Mouse (Mus musculus): ENCODE measurements at regions not wholly inside any gene's neighbourhood (a gene's known extent, or its start where the extent isn't known, plus 50 kb on each side); places are given as distances from the start of the nearest gene placed in this dataset.
"Not testable (repeated sequence)": the region's sequence is repeated elsewhere in the genome, so short reads cannot be mapped to it uniquely, and the experiment has no call there.

DNA sequence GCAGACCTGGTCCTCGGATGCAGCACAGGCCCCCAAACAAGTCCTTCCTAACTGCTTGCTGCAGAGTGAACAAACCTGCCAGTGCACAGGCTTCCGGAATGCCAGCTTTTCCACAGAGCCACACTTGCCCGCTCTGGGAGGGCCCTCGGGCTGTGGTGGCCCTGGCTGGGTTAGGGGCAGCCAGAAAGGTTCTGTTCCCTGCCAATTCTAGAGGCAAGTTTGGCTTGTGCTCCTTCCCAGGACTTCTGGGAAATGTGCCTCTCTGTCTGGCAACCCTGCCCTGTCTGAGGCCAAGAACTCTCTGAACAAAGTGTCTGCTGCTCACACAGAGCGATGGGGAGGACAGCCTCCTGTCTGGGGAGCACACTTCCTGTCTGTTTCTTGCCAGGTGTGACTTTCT, 66.4 kb downstream of the Xrcc2 start:
- peak; percentile 16 for DNase-seq

DNA sequence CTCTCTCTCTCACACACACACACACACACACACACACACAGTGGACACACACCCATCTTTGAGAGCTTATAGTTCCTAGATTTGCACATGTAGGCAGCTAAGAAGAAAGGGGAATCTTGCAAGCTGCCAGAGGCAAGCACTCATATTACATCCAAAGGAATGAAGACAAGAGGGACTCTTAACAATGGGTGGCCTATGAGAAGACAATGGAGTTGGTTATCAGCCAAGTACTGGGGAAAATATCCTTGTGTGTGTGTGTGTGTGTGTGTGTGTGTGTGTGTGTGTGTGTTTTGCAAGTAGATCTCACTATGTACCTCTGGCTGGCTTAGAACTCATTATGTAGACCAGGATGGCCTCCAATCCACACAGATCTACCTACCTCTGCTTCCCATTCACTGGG, 67.5 kb downstream of the Xrcc2 start:
- DNase-seq = no peak

DNA sequence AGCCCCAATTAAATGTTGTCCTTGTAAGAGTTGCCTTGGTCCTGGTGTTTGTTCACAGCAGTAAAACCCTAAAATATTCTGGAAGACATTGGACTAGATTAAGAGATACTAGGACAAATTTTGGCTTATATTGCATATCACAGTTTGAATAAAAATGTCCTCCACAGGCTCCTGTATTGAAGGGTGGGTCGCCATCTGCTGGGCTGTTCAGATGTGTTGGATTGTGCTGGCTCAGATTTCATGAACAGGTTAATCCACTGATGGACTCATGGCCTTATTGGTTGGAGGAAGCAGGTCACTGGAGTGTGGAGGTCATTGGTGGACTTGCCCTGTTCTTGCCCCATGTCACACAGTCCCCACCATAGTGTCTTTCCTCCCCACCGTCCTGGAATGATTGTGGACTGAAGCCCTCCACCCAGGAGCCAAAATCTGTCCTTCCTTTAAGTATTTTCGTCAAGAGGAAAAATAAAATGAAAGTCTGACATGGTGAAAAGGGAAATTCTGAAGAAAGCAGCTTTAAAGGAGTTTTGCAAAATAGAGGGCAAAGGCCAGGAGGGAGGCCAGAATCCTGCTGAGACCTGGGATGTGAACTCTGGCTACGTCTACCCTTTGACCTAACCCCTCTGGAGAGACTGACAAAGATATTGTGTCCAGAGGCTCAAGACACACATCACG, 72.6 kb downstream of the Xrcc2 start:
- DNase-seq = no peak

DNA sequence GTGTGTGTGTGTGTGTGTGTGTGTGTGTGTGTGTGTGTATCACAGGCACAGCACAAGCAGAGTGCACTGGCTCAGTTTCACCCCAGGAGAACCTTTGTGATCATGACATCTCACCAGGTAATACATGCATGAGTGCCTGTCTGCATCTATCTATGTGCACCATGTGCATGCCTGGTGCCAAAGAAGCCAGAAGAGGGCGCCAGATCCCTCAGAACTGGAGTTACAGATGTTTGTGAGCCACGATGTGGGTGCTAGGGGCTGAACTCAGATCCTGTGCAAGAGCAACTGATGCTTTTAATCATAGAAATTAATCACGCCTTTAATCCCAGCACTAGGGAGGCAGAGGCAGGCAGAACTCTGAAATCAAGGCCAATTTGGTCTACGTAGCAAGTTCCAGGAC, 75.9 kb downstream of the Xrcc2 start:
- DNase-seq = no peak

DNA sequence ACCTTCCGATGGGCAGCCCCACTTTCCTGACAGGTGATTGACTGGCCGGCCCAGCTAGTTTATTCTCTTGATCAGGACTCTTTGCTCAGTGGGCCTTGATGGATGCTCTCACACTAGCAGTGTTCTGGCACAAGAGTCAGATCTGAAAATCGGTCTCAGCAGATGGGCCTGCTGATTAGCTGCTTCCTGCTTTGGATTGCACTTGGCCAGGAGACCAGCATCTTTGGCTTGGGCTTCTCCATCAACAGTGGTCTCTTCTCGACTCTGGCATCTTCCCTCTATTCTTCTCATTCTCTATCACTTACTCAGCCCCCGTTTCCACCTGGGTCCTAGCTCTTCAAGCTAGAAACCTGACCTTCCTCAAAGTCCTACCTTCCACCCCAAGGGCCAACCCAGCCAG, 77.1 kb downstream of the Xrcc2 start:
- DNase-seq = no peak

DNA sequence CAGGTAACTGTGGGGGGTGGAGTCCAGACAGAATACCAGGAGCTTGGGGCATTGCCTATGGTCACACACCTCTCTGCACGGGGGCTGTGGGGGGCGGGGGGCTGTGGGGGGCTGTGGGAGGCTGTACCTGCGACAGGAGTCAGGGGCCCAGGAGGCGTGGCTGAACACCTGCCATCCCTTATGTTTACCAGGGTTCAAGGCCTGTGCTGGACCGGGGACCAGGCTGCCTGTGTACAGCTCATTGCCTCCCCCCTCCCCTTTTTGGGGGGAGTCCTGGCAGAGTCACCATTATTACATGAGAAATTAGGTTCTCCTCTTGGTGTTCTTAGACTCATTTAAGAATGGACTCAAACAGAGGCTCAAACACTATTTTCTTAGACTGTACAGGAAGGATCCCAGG, 78.5 kb downstream of the Xrcc2 start:
- no peak for DNase-seq

DNA sequence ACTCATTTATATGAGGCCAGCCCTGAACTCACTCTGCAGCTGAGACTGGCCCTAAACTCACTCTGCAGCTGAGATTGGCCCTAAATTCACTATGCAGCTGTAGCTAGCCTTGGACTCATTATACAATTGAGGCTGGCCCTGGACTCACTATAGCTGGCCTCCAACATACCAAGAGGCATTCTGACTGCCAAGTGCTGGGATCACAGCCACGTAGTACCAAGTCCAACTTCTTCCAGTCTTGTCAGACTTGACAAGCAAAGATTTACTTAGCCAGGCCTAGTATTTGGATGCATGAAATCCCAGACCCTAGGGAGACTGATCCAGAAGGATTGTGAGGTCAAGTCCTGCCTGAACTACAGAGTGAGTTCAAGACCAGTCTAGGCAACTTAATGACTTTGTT, 81.6 kb downstream of the Xrcc2 start:
- DNase-seq = no peak

DNA sequence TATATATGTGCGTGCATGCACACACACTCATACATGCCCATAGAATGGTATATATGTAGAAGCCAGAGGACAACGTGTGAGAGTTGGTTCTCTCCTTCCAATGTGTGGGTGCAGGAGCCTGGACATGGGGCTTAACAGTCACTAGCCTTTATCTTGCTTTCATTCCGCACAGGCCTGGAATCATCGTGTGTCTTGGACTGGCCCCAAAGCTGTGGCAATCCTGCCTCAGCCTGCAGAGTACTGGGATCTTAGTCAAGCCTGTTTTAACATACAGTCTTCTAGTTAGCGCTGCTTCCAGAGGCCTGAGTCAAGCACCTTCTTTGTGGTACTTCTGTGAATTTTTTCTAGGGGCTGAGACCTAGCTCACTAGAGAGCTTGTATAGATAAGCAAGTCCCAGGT, 85.8 kb downstream of the Xrcc2 start:
- no peak for DNase-seq

DNA sequence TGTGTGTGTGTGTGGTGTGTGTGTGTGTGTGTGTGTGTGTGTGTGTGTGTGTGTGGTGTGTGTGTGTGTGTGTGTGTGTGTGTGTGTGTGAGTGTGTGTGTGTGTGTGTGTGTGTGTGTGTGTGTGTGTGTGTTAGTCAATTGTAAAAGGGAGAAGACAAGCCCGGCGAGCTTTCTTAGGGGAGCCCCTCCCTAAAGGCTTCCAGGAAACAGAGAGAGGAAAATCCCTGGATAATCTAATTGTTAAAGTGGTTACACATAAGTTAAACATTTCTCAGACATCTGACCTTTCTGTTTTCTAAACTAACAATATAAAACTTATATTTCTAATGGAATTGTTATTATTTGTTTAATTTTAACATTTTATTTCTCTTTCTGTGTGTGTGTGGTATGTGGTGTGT, 86.3 kb downstream of the Xrcc2 start:
- DNase-seq = not testable (repeated sequence)

DNA sequence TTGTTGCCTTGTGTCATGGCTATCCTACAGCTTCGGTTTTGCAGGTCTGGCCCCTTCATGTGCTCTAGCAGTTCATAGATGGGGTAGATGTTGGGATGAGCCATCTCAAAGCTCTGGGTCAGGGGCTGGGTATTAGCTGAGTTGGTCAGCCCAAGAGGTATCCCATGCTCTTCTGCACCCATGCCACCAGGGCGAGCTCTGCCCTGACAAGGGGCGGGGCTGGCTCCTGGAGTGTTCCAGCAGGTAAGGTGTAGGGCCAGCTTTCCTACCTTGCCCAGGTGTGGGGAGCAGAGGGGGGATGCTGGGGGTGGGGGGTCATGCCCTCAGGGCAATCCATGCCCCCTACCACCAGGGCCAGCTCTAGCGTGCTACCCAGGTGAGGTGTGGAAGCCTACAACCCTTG, 91.0 kb downstream of the Xrcc2 start:
- no peak for DNase-seq

DNA sequence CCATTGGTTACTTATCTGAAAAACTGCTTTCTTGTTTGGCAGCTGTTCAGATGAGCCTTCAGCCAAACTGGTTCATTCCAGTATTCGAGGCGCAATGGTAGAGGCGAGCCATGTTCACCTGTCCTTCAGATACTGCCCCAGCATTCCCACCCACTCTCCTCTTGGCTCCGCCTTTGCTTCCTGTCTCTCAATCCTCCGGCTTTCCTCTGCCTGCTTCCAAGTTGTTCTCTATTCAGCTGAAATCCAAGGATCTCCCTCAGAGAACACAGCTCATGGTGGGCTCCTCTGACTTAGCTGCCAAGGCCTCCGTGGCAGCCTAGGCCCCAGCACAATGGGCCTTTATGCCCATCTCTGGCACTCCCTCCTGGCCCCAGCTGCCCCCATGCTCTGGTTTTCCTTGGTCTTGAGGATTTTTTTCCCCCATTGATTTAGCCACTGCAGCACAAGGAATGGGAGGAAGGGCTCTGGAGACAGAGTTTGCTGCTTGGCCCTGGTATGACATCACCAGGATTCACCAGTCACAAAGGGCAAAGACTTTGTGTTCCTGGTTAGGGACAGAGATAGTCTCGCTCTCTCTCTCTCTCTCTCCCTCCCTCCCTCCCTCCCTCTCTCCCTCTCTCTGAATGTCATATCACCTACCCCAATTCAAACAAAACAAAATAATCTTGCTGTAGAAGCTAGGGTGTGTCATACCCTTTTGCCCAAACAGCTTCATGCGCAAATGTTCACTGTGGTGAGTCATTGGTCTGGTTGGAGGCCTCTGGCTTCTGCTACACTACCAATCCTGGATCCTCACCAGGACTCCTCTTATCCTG, 91.6 kb downstream of the Xrcc2 start:
- peak; percentile 39 for DNase-seq

DNA sequence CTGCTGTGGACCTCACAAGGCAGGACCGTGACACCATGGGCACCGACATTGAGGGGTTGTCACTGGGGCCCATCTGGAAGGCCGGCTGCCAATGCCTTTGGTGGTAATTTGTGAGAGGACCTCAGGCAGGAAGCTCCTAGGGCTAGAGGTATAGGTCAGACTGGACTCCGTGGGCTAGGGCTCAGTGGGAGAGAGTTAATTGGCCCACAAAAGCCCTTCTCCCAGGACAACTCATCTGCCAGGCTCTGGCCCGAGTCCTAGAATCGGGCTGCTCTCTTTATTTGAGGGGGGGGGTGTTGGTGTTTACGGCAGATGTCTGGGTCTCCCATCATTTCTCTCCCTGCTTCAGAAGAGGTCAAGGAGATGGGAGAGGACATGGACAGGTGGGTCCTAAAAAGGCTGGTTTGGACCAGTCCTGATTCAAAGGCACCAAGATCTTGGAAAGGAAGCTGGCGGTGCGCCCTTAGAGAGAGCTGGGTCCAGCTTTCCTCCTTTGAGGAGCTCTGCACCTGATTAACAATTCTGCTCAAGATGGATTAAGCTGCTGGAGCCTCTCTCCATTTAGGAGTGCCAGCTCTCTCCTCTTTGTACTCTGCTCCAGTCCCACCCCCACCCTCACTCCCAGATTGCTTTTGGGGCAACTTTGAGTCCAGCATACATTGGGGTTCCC, 93.5 kb downstream of the Xrcc2 start:
- DNase-seq = peak; percentile 27

DNA sequence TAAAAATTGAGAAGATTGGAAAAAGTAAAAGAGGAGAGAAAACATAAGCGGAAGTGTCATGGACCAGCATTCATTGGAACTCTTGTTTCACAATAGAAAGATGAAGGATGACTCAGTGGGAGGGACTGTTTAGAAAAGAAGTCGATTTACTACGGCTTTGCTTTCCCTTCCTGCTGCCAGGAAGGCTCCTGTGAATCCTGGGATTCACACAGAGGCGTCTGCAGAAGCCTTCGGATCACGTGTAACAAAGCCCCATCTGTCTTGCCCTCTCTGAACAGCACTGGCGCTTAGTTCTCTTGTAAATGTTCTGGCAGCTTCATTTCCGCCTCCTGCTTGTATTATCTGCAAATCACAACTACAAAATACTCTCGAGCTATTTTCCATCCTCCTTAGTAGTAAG, 94.0 kb downstream of the Cct8l1 start:
- peak; percentile 59 for DNase-seq

DNA sequence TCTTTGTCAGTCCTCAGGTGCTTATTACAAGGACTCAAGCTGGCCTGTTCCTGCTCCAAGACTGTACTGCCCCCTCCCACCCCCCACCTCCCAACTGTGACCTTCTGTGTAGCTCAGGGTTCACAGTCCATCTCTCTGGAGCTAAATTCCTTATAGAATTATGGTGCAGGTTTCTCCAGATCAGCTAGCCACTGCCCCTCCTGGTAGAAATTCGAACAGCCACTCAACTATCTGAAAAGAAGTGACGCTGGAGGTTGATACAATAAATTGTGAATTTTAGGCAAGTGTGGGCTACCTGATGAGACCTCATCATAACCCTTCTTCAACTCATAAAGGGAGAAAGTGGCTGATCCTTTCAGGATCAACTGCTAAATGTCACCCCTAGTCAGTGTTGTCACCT, 86.3 kb downstream of the Cct8l1 start:
- no peak for DNase-seq

DNA sequence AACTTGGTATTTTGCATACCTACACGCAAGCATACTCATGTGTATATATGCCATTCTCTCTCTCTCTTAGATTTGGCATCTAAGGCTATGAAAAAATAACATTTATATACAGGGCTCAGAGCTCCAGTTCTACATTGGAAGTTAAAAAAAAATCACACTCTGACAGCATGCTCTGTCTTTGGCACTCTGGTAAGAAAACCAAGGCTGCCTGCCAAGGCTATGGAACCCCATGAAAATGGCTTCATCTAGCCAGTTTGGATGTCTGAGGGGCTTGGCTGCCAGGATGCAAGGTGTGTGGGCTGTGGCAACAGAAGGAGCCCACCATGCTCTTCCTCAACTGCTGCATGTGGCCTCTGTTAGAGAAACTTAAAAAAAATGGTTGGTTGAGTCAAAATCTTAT, 83.5 kb downstream of the Cct8l1 start:
- no peak for DNase-seq

DNA sequence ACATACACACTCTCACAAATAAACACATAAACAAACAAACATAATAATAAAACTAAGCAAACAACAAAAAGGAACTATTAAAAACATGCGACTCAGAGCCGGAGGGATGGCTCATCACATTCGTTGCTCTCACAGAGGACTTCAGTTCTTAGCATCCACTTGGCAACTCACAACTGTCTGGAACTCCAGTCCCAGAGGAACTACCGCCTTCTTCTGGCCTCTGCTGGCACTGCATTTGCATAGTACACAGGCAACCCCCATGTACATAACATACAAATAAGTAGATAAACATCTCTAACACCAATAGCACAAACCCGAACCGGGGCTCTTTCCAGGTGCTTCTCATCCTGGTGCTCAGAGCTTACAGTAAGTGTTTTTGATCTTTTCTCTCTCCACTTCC, 81.9 kb downstream of the Cct8l1 start:
- no peak for DNase-seq

DNA sequence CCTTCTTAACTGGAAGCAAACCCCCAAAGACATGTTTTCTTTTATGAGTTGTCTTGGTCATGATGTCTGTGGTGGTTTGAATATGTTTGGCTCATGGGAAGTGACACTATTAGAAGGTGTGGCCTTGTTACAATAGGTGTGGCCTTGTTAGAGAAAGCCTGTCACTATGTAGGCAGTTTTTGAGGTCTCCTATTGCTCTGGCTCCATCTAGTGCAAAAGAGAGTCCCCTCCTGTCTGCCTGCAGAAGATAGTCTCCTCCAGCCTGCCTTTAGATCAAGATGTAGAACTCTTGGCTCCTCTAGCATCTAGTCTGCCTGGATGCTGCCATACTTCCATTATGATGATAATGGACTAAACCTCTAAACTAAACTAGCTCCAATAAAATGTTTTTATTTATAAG, 75.8 kb downstream of the Cct8l1 start:
- DNase-seq = no peak
